Mouse (Mus musculus) natural killer cell, adult 2 months (primary cell): ENCODE results near the gene Cfap74.

Source experiments
- DNase-seq, 2 experiments: peaks; one replicate each; pipeline ENCODE4 v3.0.0; 2022; ENCODE audit warnings: low spot score in 2 of 2

The Cfap74 gene

DNA sequence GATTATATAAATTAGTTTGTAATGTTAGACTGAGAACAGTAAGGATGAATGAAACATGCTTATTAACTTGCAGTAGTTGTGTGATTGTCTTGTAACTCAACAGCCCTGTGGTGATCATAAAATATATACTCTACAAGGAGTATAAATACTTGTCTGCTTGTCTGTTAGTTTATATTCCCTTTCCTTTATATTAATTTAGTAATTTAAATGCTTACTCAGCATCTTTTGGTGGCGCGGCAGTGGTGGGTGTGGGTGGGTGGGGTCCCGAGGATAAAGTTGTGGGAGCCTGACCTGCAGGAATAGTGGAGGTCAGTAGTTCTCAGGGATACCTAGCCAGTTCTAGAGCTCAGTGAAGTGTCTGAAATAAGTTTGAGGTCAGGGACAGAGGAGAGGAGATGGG is 89.0 kb downstream of the Cfap74 start:
- no peak for DNase-seq

DNA sequence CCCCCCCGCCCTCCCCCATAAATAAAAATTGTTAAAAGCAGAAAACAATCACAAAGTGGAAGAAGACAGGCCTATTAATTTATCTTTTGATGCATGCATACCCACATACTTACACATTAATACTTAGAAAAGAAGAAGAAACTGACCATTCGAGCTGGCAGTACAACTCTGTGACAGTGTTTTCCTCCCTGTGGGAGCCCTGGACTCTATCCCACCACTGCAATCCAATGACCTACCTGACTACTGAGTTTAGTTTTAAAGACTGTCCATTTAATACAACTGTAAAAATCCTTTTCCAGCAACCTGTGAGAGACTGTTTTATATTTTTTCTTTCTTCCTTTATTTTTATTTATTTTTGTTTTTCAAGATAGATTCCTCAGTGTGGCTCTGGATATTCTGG is 92.1 kb downstream of the Cfap74 start:
- DNase-seq: no peak

DNA sequence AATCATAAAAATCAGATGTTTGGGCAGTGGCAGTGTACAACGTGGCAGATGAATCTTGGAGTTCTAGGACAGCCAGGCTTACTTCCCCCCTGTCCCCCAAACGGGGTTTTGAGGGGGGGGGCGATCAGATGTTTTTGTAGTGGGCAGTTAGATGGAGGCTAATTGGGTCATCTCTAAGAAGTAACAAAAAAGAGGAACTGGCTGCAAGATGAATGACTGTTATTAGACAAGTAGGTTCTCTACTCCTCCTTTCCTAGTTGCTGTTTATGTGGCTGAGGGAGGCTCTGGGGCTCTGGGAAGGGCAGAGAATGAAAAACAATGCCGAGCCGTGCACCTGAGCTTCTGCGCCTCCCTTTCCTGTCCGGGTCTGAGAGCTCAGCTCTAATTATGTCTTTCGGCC is 96.1 kb downstream of the Cfap74 start:
- no peak for DNase-seq

DNA sequence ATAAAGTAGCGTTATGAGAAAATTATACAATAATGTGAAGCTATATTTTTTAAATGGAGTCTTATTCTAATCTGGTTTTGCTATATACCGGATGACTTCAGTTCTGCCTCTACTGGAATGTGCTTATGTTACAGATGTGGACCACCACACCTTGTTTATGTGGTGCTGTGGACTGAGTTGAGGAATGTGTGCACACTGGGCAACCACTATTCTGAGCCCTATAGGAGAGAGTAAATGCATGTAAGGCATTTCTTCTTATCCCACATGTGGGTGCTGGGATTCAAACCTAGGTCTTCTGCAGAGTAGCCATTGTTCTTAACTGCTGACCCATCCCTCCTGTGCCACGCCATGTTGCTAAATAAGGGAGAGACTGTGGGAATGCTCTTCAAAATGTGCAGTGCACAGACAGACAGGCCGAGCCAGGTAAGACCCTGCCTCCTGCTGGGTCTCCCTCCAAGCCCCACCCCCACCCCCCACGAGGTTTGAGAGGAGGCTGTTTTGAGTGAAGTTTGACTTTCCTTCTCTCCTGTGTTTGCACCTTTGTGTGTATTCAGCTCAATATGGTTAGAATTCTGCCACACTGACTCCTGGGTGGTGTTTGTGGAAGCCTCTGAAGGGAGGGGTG is 96.8 kb downstream of the Cfap74 start:
- no peak for DNase-seq

DNA sequence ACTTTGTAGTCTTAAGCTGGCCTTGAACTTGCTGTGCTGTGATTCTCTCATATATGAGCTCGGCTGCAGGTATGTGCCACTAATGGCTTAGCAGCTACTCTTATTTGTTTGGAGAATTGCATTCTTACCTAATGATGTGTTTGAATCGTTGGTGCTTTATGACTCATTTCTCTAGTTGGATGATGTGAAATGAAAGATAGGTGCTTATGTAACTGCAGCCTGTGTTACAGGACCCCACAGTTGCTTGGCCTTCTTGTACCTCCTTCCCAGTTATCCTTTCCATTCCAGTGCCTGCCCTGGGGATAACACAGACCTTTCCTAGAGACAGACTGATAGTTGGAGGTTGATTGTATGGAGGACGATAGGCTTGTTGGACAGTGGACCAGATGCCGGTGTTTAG is 99.6 kb downstream of the Cfap74 start:
- DNase-seq: no peak

DNA sequence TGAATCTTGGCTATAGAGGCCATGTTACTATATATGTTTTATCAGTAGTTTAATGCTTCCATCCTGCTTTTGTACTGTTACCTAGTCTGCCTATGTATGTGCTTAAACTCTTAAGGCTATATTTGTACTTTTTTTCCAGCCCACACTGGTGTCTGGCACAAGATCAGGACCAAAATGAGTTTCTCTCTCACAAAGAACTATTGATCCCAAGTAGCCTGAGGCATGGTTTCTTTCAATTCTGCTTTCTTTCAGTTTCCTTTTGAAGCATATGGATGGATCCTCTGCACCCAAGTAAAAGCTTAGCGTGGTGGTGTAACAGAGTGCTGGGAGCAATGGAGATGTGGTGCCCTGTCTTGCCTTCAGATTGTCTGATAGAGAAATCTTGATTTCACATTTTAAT is 102.0 kb downstream of the Cfap74 start:
- no peak for DNase-seq

DNA sequence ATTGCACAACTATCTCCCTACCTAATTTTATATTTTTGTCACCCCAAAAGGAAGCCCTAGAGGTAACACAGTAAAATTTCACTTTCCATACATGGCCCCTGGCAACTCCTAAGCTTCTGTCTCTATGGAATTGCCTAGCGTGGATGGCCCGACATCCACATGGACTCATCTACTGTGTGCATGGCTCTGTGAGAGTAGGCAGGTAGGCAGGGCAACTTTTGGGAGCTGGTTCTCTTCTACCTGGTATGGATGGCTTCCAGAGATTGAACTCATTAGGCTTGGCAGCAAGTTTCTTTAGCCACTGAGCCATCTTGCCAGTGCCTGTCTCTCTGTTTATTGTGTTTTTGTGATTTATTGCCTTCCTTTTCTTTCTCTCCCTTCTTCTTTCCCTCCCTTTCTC is 105.8 kb downstream of the Cfap74 start:
- no peak for DNase-seq
